In the genomic region with DNA sequence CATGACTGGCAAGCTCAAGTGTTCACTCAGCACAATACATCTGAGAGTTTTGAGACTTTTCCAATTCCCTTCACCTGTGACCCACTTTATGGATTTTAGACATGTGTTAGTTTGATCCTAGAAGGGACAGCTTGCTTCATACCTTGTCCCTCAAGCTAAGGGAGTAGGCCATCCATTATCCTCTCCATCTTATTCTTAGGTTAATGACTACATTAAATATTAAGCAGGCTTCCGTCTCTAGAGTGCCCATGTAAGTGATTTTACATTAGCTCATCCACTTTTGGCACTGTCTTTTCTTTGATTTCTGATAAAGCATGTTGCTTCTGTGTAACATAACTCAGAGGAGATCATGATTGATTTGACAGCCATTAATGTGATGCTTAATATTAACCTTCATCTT, we compare ENCODE assay signal across 19 mouse cellular contexts.
"Had no signal": no experiment of that assay in that cellular context is flagged by ENCODE, and none has a peak within 500 bp of the region (broad histone marks: within the 10 kb centered on the region; RNA-seq: fewer than 3 reads in every experiment).

No protein-coding gene starts in this region.

- H3K27me3 ChIP-seq: liver, embryonic 13.5 days; liver, embryonic 15.5 days; lung, embryonic 15.5 days; megakaryocyte, embryonic 14.5 days; midbrain, embryonic 13.5 days; midbrain, embryonic 15.5 days had no signal

- DNase-seq: liver, embryonic 13.5 days; liver, postnatal 0 days; lung, adult 2 months; lung, postnatal 14 days; right cerebral cortex, adult 18-20 months; right cerebral cortex, postnatal 25 days; right cerebral cortex, postnatal 4 days; spleen, adult 18-20 months; thymus, adult 18-20 months; thymus, postnatal 14 days; thymus, postnatal 36 days had no signal

- ATAC-seq: liver, postnatal 0 days; lung, postnatal 0 days; midbrain, embryonic 13.5 days; midbrain, embryonic 15.5 days had no signal

- H3K9ac ChIP-seq: liver, embryonic 13.5 days; liver, embryonic 15.5 days; liver, postnatal 0 days; lung, embryonic 15.5 days; midbrain, embryonic 13.5 days; midbrain, embryonic 15.5 days had no signal

- H3K36me3 ChIP-seq: liver, embryonic 13.5 days; liver, embryonic 15.5 days; lung, embryonic 15.5 days; midbrain, embryonic 13.5 days; midbrain, embryonic 15.5 days had no signal

- H3K4me2 ChIP-seq: liver, embryonic 13.5 days; liver, embryonic 15.5 days; lung, embryonic 15.5 days; midbrain, embryonic 11.5 days; midbrain, embryonic 13.5 days; midbrain, embryonic 15.5 days had no signal

- H3K9me3 ChIP-seq: liver, embryonic 13.5 days; liver, embryonic 15.5 days; lung, embryonic 15.5 days; megakaryocyte, embryonic 14.5 days; midbrain, embryonic 13.5 days; midbrain, embryonic 15.5 days had no signal

- H3K4me1 ChIP-seq: liver, embryonic 13.5 days; liver, embryonic 15.5 days; lung, embryonic 15.5 days; megakaryocyte, embryonic 14.5 days had no signal

- H3K4me3 ChIP-seq: liver, embryonic 13.5 days; liver, embryonic 15.5 days; lung, embryonic 15.5 days; megakaryocyte, embryonic 14.5 days; midbrain, embryonic 13.5 days; midbrain, embryonic 15.5 days had no signal

- H3K27ac ChIP-seq: liver, embryonic 13.5 days; liver, embryonic 15.5 days; lung, embryonic 15.5 days; macrophage; midbrain, embryonic 13.5 days; midbrain, embryonic 15.5 days had no signal
